Mouse (Mus musculus): ENCODE results near the gene Nhsl1.
A peak's percentile ranks its signal among the peaks of the same experiment; 100 is the strongest.

The Nhsl1 gene

GRCm38 (mm10) chr10:18341444-18342196 is 22.8 kb downstream of the Nhsl1 start:
- no peak for DNase-seq (ENCODE audit: low read depth, low spot score)

- DNase-seq (ENCODE audit: low read depth, low spot score): no peak
Measured at GRCm38 (mm10) chr10:18347231-18347630, 28.4 kb downstream of the Nhsl1 start.

- DNase-seq (ENCODE audit: low read depth, low spot score): no peak
Measured at GRCm38 (mm10) chr10:18350781-18351180, 32.0 kb downstream of the Nhsl1 start.

DNA sequence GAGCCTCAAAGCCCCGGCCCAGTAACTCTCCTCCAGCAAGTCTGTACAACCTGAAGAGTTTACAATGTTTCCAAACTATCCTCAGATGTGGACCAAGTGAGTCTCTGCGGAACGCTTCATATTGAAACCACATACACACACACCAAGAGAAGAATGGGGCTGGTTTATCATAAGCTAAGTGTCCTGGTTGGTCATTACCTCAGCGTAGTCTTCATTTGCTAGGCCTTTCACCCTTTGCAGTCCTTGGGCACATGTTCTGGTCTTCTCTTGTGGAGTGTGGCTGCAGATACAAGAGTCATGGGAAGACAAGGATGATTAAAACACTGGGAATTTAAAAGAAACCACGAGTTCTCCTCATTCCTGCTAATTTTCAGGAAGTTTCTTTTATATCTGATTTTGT is 34.2 kb downstream of the Nhsl1 start:
- no peak for DNase-seq (ENCODE audit: low read depth, low spot score)

- DNase-seq (ENCODE audit: low read depth, low spot score): no peak
Measured at GRCm38 (mm10) chr10:18354103-18354502, 35.3 kb downstream of the Nhsl1 start.

- no peak for DNase-seq (ENCODE audit: low read depth, low spot score)
Measured at GRCm38 (mm10) chr10:18356461-18356860, 37.7 kb downstream of the Nhsl1 start.

DNA sequence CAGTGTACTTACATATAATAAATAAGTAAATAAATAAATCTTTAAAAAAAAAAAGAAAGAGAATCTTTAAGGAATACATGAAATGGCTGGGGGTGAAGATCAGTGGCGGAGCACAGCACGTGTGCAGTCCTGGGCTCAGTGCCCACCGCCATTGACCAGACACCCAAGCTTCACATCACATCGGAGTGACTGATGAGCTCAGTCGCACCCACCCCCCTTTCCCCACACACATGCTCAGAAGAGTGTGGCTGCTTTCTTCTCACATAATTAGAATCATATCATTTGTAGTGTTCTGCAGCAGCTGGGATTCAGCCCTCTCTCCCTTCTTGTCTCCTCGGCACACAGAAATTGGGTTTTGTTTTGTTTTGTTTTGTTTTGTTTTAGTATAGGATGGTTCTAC is 38.4 kb downstream of the Nhsl1 start:
- DNase-seq (ENCODE audit: low read depth, low spot score): no peak

DNA sequence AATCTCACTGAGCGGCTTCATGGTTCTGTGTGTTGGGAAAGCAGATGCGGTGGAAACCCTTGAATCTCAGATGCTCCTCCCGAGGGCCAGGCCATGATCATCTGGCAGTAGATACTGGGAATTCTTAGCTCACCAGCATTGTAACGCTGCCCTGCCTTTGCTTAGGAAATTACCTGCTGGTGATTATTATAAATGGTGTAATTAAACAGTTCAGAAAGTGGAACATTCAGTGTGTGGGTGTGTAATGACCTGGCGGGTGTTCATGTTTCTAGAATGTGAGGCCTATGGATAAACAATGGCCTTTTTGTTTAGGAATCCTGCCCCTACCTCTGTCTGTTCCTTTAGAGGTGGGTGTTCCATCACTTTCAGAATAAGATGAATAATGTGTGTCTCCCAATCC is 39.7 kb downstream of the Nhsl1 start:
- DNase-seq (ENCODE audit: low read depth, low spot score): no peak

DNA sequence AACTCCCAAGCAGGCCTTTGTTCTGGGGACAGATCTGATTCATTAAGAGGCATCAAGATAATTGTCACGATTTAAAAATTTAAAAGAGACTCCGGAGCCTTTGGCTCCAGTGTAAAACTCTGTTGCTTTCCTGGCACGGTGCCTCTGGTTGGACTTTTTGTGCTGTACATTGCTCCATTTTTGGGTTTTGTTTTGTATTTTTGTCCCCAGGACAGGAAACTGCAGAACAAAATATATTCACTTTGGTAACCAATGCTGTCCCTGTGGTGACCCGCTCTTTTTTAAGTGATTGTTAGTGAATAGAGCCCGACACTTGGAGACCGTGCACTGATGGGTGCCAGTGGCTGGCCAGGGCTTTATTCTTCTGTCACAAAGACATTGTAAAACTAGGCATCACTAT is 41.4 kb downstream of the Nhsl1 start:
- no peak for DNase-seq (ENCODE audit: low read depth, low spot score)

DNA sequence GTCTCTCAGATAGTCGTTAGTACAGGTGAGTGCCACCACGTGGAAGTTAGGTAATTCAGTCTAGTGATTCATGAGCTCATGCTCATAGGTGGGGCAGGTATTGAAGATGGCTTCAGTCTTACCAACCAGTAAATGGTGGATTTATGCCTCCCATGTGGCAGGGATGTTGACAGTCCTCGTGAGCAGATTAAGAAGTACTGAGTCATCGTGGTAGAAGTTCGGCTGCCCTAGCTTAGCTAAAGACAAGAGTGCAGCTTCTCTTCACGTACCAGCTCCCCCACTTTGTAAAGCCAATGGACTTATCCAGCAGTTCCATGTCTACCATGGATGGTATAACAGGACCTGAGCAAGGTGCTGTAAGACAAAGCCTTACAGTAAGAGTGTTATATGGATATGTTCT is 46.6 kb downstream of the Nhsl1 start:
- no peak for DNase-seq (ENCODE audit: low read depth, low spot score)

DNA sequence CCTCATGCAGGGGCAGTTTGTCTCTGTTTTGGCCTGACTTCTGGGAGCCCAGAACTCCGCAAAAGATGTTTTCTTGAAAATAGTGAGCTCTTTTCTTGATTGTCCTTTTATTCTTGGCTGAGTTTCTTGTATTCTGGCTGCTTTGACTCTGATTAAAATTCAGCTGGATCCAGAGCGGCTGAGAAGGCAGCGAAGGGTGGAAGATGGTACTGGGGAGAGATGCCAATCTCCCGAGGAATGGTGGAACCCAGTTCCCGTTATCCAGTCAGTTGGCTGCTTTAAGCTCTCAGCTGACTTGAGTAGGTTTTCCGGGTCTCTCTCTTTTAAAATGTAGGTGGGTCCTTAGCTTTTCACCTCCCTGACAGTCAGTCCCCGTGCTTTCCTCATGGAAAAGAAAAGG is 47.9 kb downstream of the Nhsl1 start:
- DNase-seq (ENCODE audit: low read depth, low spot score): no peak

- no peak for DNase-seq (ENCODE audit: low read depth, low spot score)
Measured at GRCm38 (mm10) chr10:18368111-18368510, 49.3 kb downstream of the Nhsl1 start.

DNA sequence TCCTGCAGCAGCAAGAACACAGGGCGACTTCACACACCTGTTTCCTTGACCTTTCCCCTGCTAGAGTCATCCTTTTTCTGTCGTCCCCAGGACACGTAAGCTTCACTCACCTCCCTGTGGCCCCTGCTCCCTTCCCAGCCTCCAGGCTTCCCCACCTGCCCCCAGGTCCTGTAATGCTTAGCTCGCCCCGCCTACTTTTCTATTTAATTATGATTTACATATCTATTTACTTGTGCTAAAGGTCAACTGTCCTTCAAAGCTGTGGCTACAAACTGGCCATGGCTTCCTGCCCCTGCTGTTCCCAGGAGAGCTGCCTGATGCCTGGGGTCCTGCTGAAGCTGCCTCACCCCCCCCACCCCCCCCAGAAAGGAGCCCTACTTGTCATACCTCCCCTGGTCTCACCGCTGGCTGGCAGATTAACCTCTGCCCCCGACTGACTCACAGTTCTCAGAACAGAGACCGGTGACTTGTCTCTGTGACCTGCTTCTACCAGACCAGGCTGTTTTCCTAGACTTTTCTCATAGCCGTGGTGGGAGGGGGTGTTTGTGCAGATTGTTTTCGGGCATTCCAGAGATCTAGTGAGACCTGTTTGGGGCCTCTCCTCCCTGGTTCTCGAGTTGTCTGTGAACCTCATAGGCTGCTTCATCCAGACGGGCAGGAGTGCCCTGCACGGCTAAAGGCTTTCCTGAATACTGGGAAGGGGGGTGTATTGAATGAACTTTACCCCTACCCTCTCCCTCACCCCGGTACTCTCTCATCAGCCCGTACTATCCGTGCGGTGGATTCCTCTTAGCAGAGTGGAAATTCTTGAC is 51.9 kb downstream of the Nhsl1 start:
- no peak for DNase-seq (ENCODE audit: low read depth, low spot score)

GRCm38 (mm10) chr10:18371866-18372265 is 53.1 kb downstream of the Nhsl1 start:
- no peak for DNase-seq (ENCODE audit: low read depth, low spot score)

DNA sequence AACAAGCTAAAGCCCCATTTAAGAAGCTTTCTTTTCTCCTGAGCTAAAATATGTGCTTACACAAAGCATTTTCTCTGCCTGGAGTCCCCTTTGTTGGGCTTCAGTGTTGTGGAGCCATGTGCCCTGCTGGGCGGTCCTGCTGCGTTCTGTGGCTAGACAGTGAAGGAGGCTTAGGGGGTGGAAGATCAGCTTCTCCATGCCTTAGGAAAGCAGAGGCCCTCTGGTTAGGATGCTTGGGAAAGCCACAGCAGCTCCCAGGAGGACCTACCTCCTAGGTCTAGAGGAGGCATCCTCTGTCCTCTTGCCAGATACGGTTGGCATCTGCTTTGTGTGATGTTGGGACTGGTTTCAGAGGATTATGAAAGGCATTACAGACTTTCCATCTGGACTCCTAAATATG is 56.5 kb downstream of the Nhsl1 start:
- no peak for DNase-seq (ENCODE audit: low read depth, low spot score)

GRCm38 (mm10) chr10:18384766-18385165 is 66.0 kb downstream of the Nhsl1 start:
- no peak for DNase-seq (ENCODE audit: low read depth, low spot score)

DNA sequence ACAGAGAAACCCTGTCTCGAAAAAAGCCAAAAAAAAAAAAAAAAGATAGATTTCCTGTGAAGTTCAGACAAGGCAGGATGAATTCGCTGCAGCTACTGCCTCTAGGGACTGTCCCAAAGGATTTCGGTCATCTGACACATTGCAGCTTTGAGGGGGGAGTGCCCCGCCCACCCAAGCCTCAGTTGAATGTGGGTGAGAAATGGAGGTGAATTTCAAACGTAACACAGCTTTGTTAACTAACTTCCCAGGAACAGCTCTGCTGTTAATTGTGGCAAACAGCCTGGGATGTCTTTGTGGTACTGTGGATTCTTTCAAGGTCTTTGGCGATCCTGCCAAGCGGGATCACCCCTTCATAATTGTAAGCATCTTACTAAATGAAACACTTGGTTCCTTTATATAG is 67.4 kb downstream of the Nhsl1 start:
- no peak for DNase-seq (ENCODE audit: low read depth, low spot score)

GRCm38 (mm10) chr10:18388784-18389575 is 70.2 kb downstream of the Nhsl1 start:
- peak; percentile 46 for DNase-seq (ENCODE audit: low read depth, low spot score)

GRCm38 (mm10) chr10:18390004-18390403 is 71.2 kb downstream of the Nhsl1 start:
- DNase-seq (ENCODE audit: low read depth, low spot score): no peak

GRCm38 (mm10) chr10:18391608-18392007 is 72.8 kb downstream of the Nhsl1 start:
- peak; percentile 18 for DNase-seq (ENCODE audit: low read depth, low spot score)

- DNase-seq (ENCODE audit: low read depth, low spot score): no peak
Measured at GRCm38 (mm10) chr10:18392268-18392667, 73.5 kb downstream of the Nhsl1 start.

GRCm38 (mm10) chr10:18393740-18394139 is 75.0 kb downstream of the Nhsl1 start:
- peak; percentile 31 for DNase-seq (ENCODE audit: low read depth, low spot score)
